Mouse (Mus musculus): ENCODE measurements around the gene Rpl36al. TPM values are rescaled to one million over a fixed set of nuclear protein-coding genes. Genes with fewer than 3 reads are reported as not detected.

Rpl36al gene
- polyA plus RNA-seq, 1 experiment from 2014 or later, result 642 TPM

DNA sequence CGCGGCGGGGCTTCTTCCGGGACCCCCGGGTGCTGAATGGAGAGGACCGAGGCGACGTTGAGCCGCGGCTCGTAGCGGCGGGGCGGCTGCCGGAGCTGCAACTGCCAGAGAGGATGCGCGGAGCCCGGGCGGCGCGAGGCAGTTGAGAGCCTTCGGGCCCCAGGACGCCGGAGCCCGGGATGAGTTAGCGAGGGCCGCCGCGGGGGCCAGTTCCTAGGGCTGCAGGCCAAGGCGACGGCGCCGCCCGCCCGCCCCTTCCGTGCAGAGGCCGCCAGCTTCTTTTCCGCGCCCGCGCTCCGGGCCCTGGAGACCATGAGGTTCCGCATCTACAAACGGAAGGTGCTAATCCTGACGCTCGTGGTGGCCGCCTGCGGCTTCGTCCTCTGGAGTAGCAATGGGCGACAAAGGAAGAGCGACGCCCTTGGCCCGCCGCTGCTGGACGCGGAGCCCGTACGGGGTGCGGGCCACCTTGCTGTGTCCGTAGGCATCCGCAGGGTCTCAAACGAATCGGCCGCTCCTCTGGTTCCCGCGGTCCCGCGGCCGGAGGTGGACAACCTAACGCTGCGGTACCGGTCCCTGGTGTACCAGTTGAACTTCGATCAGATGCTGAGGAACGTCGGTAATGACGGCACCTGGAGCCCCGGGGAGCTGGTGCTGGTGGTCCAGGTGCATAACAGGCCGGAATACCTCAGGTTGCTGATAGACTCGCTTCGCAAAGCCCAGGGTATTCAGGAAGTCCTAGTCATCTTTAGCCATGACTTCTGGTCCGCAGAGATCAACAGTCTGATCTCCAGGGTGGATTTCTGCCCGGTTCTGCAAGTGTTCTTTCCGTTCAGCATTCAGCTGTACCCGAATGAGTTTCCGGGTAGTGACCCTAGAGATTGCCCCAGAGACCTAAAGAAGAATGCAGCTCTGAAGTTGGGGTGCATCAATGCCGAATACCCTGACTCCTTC lies 736 bp upstream of the Rpl36al start:
- no peaks in the 10 kb centered on the region for H3K27me3 ChIP-seq (ENCODE audit: control insufficient read depth, insufficient read depth, low read length)
- ATAC-seq (ENCODE audit: low FRiP score, low TSS enrichment), result peak; percentile 60
- 2% methylated on average over 70 of the region's 86 CpGs for WGBS
- H3K4me3 ChIP-seq (ENCODE audit: low read length), result peak overlapping the region; percentile 92
- H3K4me2 ChIP-seq (replicated peaks; ENCODE audit: low read depth, low read length), result peak overlapping the region; percentile 93
- H3K9ac ChIP-seq (ENCODE audit: low read depth, low read length), result peak overlapping the region; percentile 93
- peaks cover 15% of the 10 kb centered on the region for H3K4me1 ChIP-seq (ENCODE audit: control insufficient read depth, insufficient read depth, low read length)
- no peaks in the 10 kb centered on the region for H3K9me3 ChIP-seq (ENCODE audit: control insufficient read depth, low read length)
- H3K36me3 ChIP-seq (ENCODE audit: control insufficient read depth, insufficient read depth, low read length), result peaks cover 30% of the 10 kb centered on the region
- peak overlapping the region; percentile 88 for H3K27ac ChIP-seq (ENCODE audit: low read depth, low read length)

DNA sequence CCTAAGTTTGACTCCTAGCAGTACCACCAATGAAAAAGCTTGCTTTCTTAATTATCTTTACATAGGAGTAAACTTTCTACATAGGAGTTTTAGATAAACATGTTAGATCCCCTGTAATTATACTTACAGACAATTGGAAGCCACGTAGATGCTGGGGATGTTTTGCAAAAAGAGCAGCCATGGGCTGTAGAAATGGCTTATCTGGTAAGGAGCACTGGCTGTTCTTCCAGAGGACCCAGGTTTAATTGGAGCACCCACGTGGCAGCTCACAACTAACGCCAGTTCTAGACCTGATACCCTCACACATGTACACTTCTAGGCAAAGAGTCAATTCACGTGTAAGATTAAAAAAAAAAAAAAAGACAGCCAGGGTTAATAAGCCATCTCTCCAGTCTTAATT lies 2.1 kb downstream of the Rpl36al start:
- no peak overlapping the region for H3K4me2 ChIP-seq (replicated peaks; ENCODE audit: low read depth, low read length)
- 90% methylated on average over 4 of the region's 4 CpGs for WGBS
- H3K27ac ChIP-seq (ENCODE audit: low read depth, low read length), result no peak overlapping the region

DNA sequence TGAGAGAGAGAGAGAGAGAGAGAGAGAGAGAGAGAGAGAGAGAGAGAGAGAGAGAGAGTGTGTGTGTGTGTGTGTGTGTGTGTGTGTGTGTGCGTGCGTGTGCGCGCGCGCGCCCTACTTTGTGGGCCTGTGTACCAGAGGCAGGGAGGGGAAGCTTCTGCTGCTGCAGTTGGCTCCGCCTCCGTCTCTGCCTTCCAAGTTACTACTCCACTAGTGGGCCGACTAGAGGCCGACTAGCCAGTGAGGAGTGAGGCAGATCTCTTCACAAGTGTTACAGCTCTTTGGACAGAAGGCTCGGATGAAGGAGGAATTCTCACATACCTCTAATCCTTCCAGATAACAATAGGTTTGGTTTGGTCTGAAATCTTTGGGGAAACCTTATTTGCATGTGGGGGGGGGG lies 4.5 kb downstream of the Rpl36al start:
- no peak overlapping the region for H3K27ac ChIP-seq (ENCODE audit: low read depth, low read length)
- no peak for ATAC-seq (ENCODE audit: low FRiP score, low TSS enrichment)
- no peaks in the 10 kb centered on the region for H3K9me3 ChIP-seq (ENCODE audit: control insufficient read depth, low read length)
- no peaks in the 10 kb centered on the region for H3K27me3 ChIP-seq (ENCODE audit: control insufficient read depth, insufficient read depth, low read length)
- 72% methylated on average over 12 of the region's 12 CpGs for WGBS
- H3K4me2 ChIP-seq (replicated peaks; ENCODE audit: low read depth, low read length), result no peak overlapping the region
- no peak overlapping the region for H3K4me3 ChIP-seq (ENCODE audit: low read length)
- H3K4me1 ChIP-seq (ENCODE audit: control insufficient read depth, insufficient read depth, low read length), result no peaks in the 10 kb centered on the region
- peaks cover 23% of the 10 kb centered on the region for H3K36me3 ChIP-seq (ENCODE audit: control insufficient read depth, insufficient read depth, low read length)
- no peak overlapping the region for H3K9ac ChIP-seq (ENCODE audit: low read depth, low read length)

More for the DNA sequence above, 2.1 kb downstream of the Rpl36al start:
- peaks cover 10% of the 10 kb centered on the region for H3K4me1 ChIP-seq (ENCODE audit: control insufficient read depth, insufficient read depth, low read length)
- no peaks in the 10 kb centered on the region for H3K9me3 ChIP-seq (ENCODE audit: control insufficient read depth, low read length)
- peaks cover 15% of the 10 kb centered on the region; the same call in 1 of the 2 replicates for H3K36me3 ChIP-seq (ENCODE audit: control insufficient read depth, insufficient read depth, low read length)
- H3K27me3 ChIP-seq (ENCODE audit: control insufficient read depth, insufficient read depth, low read length), result no peaks in the 10 kb centered on the region
- ATAC-seq (ENCODE audit: low FRiP score, low TSS enrichment), result no peak
- no peak overlapping the region for H3K9ac ChIP-seq (ENCODE audit: low read depth, low read length)
- no peak overlapping the region for H3K4me3 ChIP-seq (ENCODE audit: low read length)

DNA sequence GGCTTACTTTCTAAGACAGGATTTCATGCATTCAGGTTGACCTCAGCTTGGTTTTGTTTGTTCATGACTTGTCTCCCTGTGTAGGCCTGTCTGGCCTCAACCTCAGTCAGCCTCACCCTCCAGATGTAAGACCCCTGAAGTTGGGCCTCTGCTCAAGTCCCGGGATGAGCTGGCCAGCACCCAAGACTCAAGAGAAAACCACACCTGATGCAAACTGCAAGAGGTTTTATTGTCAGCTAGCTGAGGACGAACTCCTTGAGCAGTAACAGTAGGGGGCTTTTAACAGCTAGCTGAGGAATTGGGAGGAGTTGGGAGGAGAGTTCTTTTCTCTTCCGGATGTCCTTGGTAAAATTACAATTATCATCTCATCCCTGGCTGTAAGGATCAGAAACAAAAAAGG lies 6.4 kb downstream of the Rpl36al start:
- H3K9ac ChIP-seq (ENCODE audit: low read depth, low read length), result no peak overlapping the region
- no peaks in the 10 kb centered on the region for H3K4me1 ChIP-seq (ENCODE audit: control insufficient read depth, insufficient read depth, low read length)
- no peak for ATAC-seq (ENCODE audit: low FRiP score, low TSS enrichment)
- H3K36me3 ChIP-seq (ENCODE audit: control insufficient read depth, insufficient read depth, low read length), result peaks cover 25% of the 10 kb centered on the region
- H3K27me3 ChIP-seq (ENCODE audit: control insufficient read depth, insufficient read depth, low read length), result no peaks in the 10 kb centered on the region
- 90% methylated on average over 3 of the region's 3 CpGs for WGBS
- no peak overlapping the region for H3K4me3 ChIP-seq (ENCODE audit: low read length)
- H3K4me2 ChIP-seq (replicated peaks; ENCODE audit: low read depth, low read length), result no peak overlapping the region
- no peaks in the 10 kb centered on the region for H3K9me3 ChIP-seq (ENCODE audit: control insufficient read depth, low read length)
- H3K27ac ChIP-seq (ENCODE audit: low read depth, low read length), result no peak overlapping the region

DNA sequence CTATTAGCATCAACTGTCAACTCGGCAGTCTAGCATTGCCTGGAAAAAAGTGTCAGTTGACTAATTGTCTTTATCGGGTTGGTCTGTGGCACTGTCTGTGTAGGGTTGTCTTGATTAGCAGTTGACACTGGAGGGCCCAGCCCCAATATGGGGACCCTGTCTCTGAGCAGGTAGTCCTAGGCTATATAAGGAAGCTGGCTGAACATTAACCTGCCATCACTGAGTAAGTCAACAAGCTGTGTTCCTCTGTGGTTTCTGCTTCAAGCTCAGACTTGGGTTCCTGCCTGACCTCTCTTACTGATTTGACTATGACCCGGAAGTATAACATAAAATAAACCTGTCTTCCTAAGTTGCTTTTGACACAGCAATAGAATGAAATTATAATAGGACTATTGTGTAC lies 7.9 kb downstream of the Rpl36al start:
- ATAC-seq (ENCODE audit: low FRiP score, low TSS enrichment), result no peak
- no peak overlapping the region for H3K4me3 ChIP-seq (ENCODE audit: low read length)
- no peak overlapping the region for H3K27ac ChIP-seq (ENCODE audit: low read depth, low read length)
- H3K36me3 ChIP-seq (ENCODE audit: control insufficient read depth, insufficient read depth, low read length), result peaks cover 24% of the 10 kb centered on the region
- no peak overlapping the region for H3K4me2 ChIP-seq (replicated peaks; ENCODE audit: low read depth, low read length)
- no peaks in the 10 kb centered on the region for H3K4me1 ChIP-seq (ENCODE audit: control insufficient read depth, insufficient read depth, low read length)
- H3K9me3 ChIP-seq (ENCODE audit: control insufficient read depth, low read length), result no peaks in the 10 kb centered on the region
- no peak overlapping the region for H3K9ac ChIP-seq (ENCODE audit: low read depth, low read length)
- H3K27me3 ChIP-seq (ENCODE audit: control insufficient read depth, insufficient read depth, low read length), result no peaks in the 10 kb centered on the region
- WGBS, result 90% methylated on average over 3 of the region's 3 CpGs

DNA sequence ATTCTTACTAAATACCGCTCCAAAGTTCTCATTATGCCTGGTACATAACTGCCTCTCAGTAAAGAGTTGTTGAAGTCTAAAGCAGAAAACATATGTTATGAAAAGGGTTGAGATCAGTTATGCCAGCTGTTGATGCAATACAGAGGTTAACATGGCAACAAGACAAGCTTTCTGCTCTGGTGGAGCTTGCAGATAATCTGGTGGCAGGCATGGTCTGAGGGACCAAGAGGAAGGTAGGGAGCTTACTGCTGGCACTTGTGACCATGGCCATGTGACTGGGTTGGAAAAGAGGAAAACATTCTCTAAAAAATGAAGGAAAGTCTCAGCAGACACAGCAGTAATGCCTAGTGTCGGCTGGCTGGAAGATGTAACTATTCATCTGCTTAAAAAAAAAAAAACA lies 12.6 kb downstream of the Rpl36al start:
- Histone ChIP-seq H3K4me3 (ENCODE audit: low read length) (no peak overlapping the region), H3K27me3 (ENCODE audit: control insufficient read depth, insufficient read depth, low read length) (no peaks in the 10 kb centered on the region), H3K9me3 (ENCODE audit: control insufficient read depth, low read length) (no peaks in the 10 kb centered on the region), H3K4me2 (replicated peaks; ENCODE audit: low read depth, low read length) (no peak overlapping the region), H3K9ac (ENCODE audit: low read depth, low read length) (no peak overlapping the region), H3K36me3 (ENCODE audit: control insufficient read depth, insufficient read depth, low read length) (peaks cover 21% of the 10 kb centered on the region), H3K27ac (ENCODE audit: low read depth, low read length) (no peak overlapping the region), H3K4me1 (ENCODE audit: control insufficient read depth, insufficient read depth, low read length) (peaks cover 6% of the 10 kb centered on the region; the same call in 1 of the 2 replicates)
- ATAC-seq (ENCODE audit: low FRiP score, low TSS enrichment), result no peak
- 86% methylated on average over 2 of the region's 2 CpGs for WGBS

DNA sequence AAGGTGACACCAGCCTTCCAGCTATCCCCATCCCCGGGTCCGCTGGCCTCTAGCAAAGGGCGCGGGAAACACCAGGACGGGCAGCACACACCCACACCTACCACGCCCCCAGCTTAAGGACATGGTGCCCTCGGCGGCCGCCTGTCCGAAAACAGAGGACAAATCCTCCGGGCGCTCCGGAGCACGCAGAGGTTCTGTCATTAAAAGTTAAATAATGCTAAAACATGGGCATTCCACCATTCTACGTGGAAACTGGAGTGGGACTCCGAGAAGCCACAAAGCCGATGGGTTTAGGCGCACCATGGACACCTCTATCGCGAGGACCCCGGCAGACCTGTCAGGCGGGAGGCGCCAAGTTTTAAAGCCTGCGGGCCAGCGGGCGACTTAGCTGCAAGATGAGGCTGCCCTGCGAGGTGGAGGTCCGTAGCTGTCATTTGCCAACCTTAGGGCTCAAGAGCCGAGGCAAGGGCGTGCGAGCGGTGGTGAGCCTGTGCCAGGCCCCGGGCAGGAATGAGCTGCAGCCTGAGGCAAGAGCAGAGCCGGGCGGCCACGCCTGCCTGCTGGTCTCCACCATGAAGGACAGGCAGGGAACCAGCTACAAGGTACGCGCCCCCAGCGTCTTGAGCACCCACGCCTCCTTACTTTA lies 15.3 kb downstream of the Rpl36al start, which contains the start of gene Lrr1:
Lrr1 (plus strand) TSS at position 354 of the 646 bp plus-strand sequence.
- peaks cover 8% of the 10 kb centered on the region; the same call in 1 of the 2 replicates for H3K36me3 ChIP-seq (ENCODE audit: control insufficient read depth, insufficient read depth, low read length)
- H3K4me3 ChIP-seq (ENCODE audit: low read length), result peak within 1 kb of the TSS; percentile 84
- peak within 1 kb of the TSS; percentile 67 for H3K4me2 ChIP-seq (replicated peaks; ENCODE audit: low read depth, low read length)
- H3K9ac ChIP-seq (ENCODE audit: low read depth, low read length), result peak within 1 kb of the TSS; percentile 71
- H3K27ac ChIP-seq (ENCODE audit: low read depth, low read length), result peak within 1 kb of the TSS; percentile 62; the same call in 1 of the 2 replicates
- H3K27me3 ChIP-seq (ENCODE audit: control insufficient read depth, insufficient read depth, low read length), result no peaks in the 10 kb centered on the region
- H3K4me1 ChIP-seq (ENCODE audit: control insufficient read depth, insufficient read depth, low read length), result peaks cover 6% of the 10 kb centered on the region; the same call in 1 of the 2 replicates
- WGBS, result under 1% methylated on average over 40 of the region's 40 CpGs
- ATAC-seq (ENCODE audit: low FRiP score, low TSS enrichment), result peak; percentile 95
- no peaks in the 10 kb centered on the region for H3K9me3 ChIP-seq (ENCODE audit: control insufficient read depth, low read length)

DNA sequence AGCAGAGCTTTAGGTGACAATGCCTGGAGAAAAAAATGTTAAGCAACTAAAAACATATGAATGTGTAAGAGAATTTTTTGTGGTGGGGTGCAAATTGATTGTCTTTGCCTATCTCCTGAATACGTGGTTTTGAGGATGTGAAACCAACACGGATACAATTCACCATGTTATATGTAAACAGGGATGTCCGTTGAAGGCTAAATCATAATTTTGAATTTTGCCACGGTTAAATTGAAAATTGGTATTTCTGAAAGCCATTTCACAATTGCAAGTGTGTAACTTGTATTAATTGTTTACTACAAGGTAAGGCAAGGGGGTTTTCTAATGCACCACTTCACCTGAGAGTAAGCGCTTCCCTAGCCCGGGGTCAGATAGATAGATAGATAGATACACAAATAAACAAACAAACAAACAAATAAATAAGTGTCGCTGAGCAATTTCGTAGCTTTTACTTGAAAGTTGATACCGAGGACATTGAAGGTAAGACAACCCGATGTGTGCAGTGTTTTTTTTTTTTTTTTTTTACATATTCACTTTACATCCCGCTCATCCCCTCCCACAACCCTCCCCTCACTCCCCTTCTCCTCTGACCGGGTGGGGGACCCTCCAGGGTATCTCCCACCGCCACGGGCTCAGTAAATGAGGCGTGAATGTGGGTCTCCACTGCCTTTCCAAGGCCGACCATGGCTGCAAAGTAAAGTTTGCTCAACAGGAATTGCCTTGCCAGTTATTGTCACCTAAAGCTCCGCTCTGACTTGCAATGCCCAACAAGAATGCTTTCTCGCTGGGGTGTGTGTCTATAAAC lies 16.0 kb downstream of the Rpl36al start:
- Histone ChIP-seq H3K36me3 (ENCODE audit: control insufficient read depth, insufficient read depth, low read length) (peaks cover 8% of the 10 kb centered on the region; the same call in 1 of the 2 replicates), H3K9me3 (ENCODE audit: control insufficient read depth, low read length) (no peaks in the 10 kb centered on the region), H3K4me1 (ENCODE audit: control insufficient read depth, insufficient read depth, low read length) (peaks cover 6% of the 10 kb centered on the region; the same call in 1 of the 2 replicates), H3K27me3 (ENCODE audit: control insufficient read depth, insufficient read depth, low read length) (no peaks in the 10 kb centered on the region), H3K27ac (ENCODE audit: low read depth, low read length) (peak overlapping the region; percentile 62; the same call in 1 of the 2 replicates), H3K4me3 (ENCODE audit: low read length) (peak overlapping the region; percentile 84), H3K4me2 (replicated peaks; ENCODE audit: low read depth, low read length) (peak overlapping the region; percentile 67), H3K9ac (ENCODE audit: low read depth, low read length) (peak overlapping the region; percentile 71)
- peak; percentile 51; the same call in 1 of the 2 replicates for ATAC-seq (ENCODE audit: low FRiP score, low TSS enrichment)
- WGBS, result 7% methylated on average over 18 of the region's 18 CpGs

All from kidney, embryonic 14.5 days (tissue).